Mouse (Mus musculus) lung, postnatal 0 days (tissue): ENCODE measurements around the gene Gfra1. TPM values are rescaled to one million over a fixed set of nuclear protein-coding genes. Genes with fewer than 3 reads are reported as not detected.

Experiments used
- ATAC-seq: fragments of 200-750 bp; cut with Nextera tagmentation; 2 replicates; pipeline ENCODE4 v1.8.0; 2017; ENCODE audit warnings: moderate library complexity
- DNase-seq: peaks from one replicate; pipeline ENCODE4 v3.0.0-alpha.2; 2016; ENCODE audit warnings: low spot score
- H3K27ac ChIP-seq: fragments of 300-500 bp; sonication (generic); 2 replicates; pipeline ENCODE4 v1.5.1; 2014; ENCODE audit warnings: antibody characterized with exemption, mild to moderate bottlenecking, low read length, mixed read lengths
- H3K27me3 ChIP-seq: fragments of 300-500 bp; sonication (generic); replicated peaks from 2 replicates; pipeline ENCODE4 v1.6.1; 2014; ENCODE audit warnings: low read length, mixed read lengths; ENCODE audit not compliant: insufficient read depth
- H3K36me3 ChIP-seq: fragments of 300-500 bp; sonication (generic); 2 replicates; pipeline ENCODE4 v1.6.1; 2014; ENCODE audit warnings: low read length, mixed read lengths; ENCODE audit not compliant: insufficient read depth
- H3K4me1 ChIP-seq: fragments of 300-500 bp; sonication (generic); 2 replicates; pipeline ENCODE4 v1.6.1; 2014; ENCODE audit warnings: antibody characterized with exemption, low read depth, low read length, mixed read lengths; ENCODE audit not compliant: insufficient read depth
- H3K4me2 ChIP-seq: fragments of 300-500 bp; sonication (generic); replicated peaks from 2 replicates; pipeline ENCODE4 v1.6.1; 2014; ENCODE audit warnings: low read depth, mild to moderate bottlenecking, low read length, moderate library complexity, mixed read lengths
- H3K4me3 ChIP-seq: fragments of 300-500 bp; sonication (generic); 2 replicates; pipeline ENCODE4 v1.5.1; 2014; ENCODE audit warnings: low read depth, low read length
- H3K9ac ChIP-seq: fragments of 300-500 bp; sonication (generic); replicated peaks from 2 replicates; pipeline ENCODE4 v1.6.1; 2014; ENCODE audit warnings: low read depth, mild to moderate bottlenecking
- H3K9me3 ChIP-seq: fragments of 300-500 bp; sonication (generic); 2 replicates; pipeline ENCODE4 v1.6.1; 2016; ENCODE audit warnings: low read length, mixed read lengths
- CTCF ChIP-seq: IDR thresholded peaks from 2 replicates; pipeline ENCODE4 v1.5.1; 2016; ENCODE audit warnings: antibody characterized with exemption, mild to moderate bottlenecking
- EP300 ChIP-seq: IDR thresholded peaks from 2 replicates; pipeline ENCODE4 v1.6.1; 2016; ENCODE audit warnings: antibody characterized with exemption, mild to moderate bottlenecking, control low read depth
- WGBS: fragments of 180-500 bp; shearing (Covaris S2); extraction: QIAGEN DNeasy Blood & Tissue Kit; methylation state at CpG from one replicate; pipeline ENCODE4 v1.1.7; 2014; 5-methylcytosine and 5-hydroxymethylcytosine counted together
- polyA plus RNA-seq: library from polyadenylated mRNA; unstranded; fragments of >200 nt; fragmentation: Nextera tagmentation; extraction: Ambion mirVana; gene quantifications from 2 replicates; pipeline ENCODE4 v1.2.1, GENCODE M21; 2015

Gfra1 gene
- polyA plus RNA-seq, 1 experiment from 2014 or later = 6.2 TPM

- no peaks in the 10 kb centered on the region for H3K4me1 ChIP-seq
- H3K9ac ChIP-seq = no peak overlapping the region
- H3K27me3 ChIP-seq = no peaks in the 10 kb centered on the region
- DNase-seq = peak; percentile 20
- H3K9me3 ChIP-seq = no peaks in the 10 kb centered on the region
- H3K36me3 ChIP-seq = no peaks in the 10 kb centered on the region
- H3K27ac ChIP-seq = no peak overlapping the region
- 75% methylated on average over 8 of the region's 8 CpGs for WGBS
- H3K4me2 ChIP-seq = no peak overlapping the region
- no peak for TF ChIP-seq EP300
- TF ChIP-seq CTCF = no peak
- peak; percentile 26; the same call in 1 of the 2 replicates for ATAC-seq
- no peak overlapping the region for H3K4me3 ChIP-seq
Measured at GRCm38 (mm10) chr19:58271815-58272214, 183.9 kb downstream of the Gfra1 start.

DNA sequence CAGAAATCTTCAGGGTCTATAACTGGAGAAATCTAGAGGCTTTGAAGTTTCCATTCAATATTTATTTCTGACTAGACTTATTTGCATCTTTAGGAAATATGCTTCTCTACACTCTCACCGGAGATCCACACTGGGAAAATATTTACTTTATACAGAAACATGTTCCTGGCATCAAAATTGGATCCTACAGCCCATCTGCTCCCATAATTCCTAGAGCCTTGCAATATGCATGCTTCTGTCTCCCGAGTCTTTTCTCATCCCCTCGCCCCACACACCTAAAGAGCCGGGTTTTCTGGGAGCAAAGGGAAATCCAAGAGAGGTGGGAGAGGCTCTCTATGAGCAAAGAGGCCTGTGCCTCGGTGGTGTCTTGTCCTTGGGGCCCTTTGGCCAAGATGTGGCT, 184.9 kb downstream of the Gfra1 start:
- Histone ChIP-seq H3K9ac (no peak overlapping the region), H3K9me3 (no peaks in the 10 kb centered on the region), H3K4me3 (no peak overlapping the region), H3K4me2 (no peak overlapping the region), H3K27me3 (no peaks in the 10 kb centered on the region), H3K36me3 (no peaks in the 10 kb centered on the region), H3K27ac (no peak overlapping the region), H3K4me1 (no peaks in the 10 kb centered on the region)
- WGBS = 72% methylated on average over 5 of the region's 5 CpGs
- DNase-seq = no peak
- TF ChIP-seq CTCF = no peak
- TF ChIP-seq EP300 = no peak
- ATAC-seq = no peak

DNA sequence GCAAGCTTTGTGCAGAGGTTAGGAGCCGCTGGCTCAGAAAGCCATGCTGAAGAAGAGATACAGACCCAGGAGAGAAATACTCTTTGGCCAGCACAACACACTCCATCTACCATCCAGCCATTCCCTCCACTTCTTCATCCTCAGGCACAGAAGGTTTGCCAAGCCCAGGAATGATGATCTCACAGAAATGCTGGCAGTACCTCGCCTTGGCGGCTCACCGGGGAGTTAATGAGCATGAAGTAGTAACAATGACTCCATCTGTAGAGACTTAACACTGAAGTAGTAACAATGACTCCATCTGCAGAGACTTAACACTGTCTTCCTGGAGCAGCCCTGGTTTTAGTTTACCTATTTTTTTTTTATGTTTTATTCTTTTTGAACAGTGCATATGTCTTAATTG, 187.2 kb downstream of the Gfra1 start:
- Histone ChIP-seq H3K4me2 (no peak overlapping the region), H3K27me3 (no peaks in the 10 kb centered on the region), H3K36me3 (no peaks in the 10 kb centered on the region), H3K9ac (no peak overlapping the region), H3K27ac (no peak overlapping the region), H3K4me1 (no peaks in the 10 kb centered on the region), H3K9me3 (no peaks in the 10 kb centered on the region), H3K4me3 (no peak overlapping the region)
- 79% methylated on average over 4 of the region's 4 CpGs for WGBS
- ATAC-seq = no peak
- DNase-seq = no peak
- no peak for TF ChIP-seq EP300
- TF ChIP-seq CTCF = no peak

- Histone ChIP-seq H3K4me1 (no peaks in the 10 kb centered on the region), H3K9me3 (no peaks in the 10 kb centered on the region), H3K9ac (no peak overlapping the region), H3K4me2 (0 out of 2 replicates have a peak overlapping the region, but pooled peaks have one; percentile 1), H3K27ac (no peak overlapping the region), H3K36me3 (no peaks in the 10 kb centered on the region), H3K4me3 (no peak overlapping the region), H3K27me3 (no peaks in the 10 kb centered on the region)
- TF ChIP-seq EP300 (peak; percentile 27; the same call in 1 of the 2 replicates), CTCF (no peak)
- peak; percentile 48 for ATAC-seq
- 36% methylated on average over 7 of the region's 7 CpGs for whole genome bisulfite sequencing
- no peak for DNase-seq
Measured at GRCm38 (mm10) chr19:58266600-58266999, 189.1 kb downstream of the Gfra1 start.

GRCm38 (mm10) chr19:58260934-58261333, 194.8 kb downstream of the Gfra1 start:
- Histone ChIP-seq H3K9me3 (no peaks in the 10 kb centered on the region), H3K4me2 (no peak overlapping the region), H3K4me3 (no peak overlapping the region), H3K9ac (no peak overlapping the region), H3K27ac (no peak overlapping the region), H3K27me3 (no peaks in the 10 kb centered on the region), H3K36me3 (no peaks in the 10 kb centered on the region), H3K4me1 (0 out of 2 replicates have a peak, but pooled peaks cover 3% of the 10 kb centered on the region)
- TF ChIP-seq CTCF (no peak), EP300 (0 out of 2 replicates have a peak, but pooled peaks have one; percentile 15)
- DNase-seq (no peak), ATAC-seq (no peak)
- 50% methylated on average over 8 of the region's 8 CpGs for WGBS

DNA sequence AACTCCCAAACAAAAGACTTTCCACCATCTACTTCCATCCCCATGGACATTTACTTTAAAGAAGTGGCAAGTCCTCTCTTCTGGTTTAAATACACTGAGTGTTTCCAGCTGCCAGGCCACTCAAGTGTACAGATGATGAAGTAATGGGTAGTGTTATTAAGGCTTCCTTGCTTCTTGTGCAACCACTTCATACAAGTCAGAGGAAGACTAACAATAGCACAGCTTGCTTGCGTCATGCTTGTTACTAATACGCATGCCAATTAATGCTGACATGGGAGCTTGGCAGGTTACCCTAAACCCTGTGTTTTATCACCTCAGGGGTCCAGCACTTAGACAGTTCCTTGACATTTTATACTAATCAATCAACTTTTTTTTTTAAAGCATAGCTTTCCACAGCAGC, 196.5 kb downstream of the Gfra1 start:
- no peak overlapping the region for H3K4me2 ChIP-seq
- no peak overlapping the region for H3K27ac ChIP-seq
- 0 out of 2 replicates have a peak, but pooled peaks cover 3% of the 10 kb centered on the region for H3K4me1 ChIP-seq
- H3K9me3 ChIP-seq = no peaks in the 10 kb centered on the region
- peak; percentile 94 for ATAC-seq
- no peaks in the 10 kb centered on the region for H3K36me3 ChIP-seq
- DNase-seq = peak; percentile 95
- no peak overlapping the region for H3K9ac ChIP-seq
- TF ChIP-seq CTCF (no peak), EP300 (peak; percentile 79)
- no peaks in the 10 kb centered on the region for H3K27me3 ChIP-seq
- WGBS = 46% methylated on average over 2 of the region's 2 CpGs
- no peak overlapping the region for H3K4me3 ChIP-seq

- WGBS = 88% methylated on average over 3 of the region's 3 CpGs
- no peak for TF ChIP-seq EP300
- no peak for TF ChIP-seq CTCF
- H3K4me1 ChIP-seq = 0 out of 2 replicates have a peak, but pooled peaks cover 3% of the 10 kb centered on the region
- no peak overlapping the region for H3K4me2 ChIP-seq
- no peak overlapping the region for H3K27ac ChIP-seq
- H3K9ac ChIP-seq = no peak overlapping the region
- DNase-seq (no peak), ATAC-seq (no peak)
- H3K4me3 ChIP-seq = no peak overlapping the region
- H3K36me3 ChIP-seq = no peaks in the 10 kb centered on the region
- H3K27me3 ChIP-seq = no peaks in the 10 kb centered on the region
- H3K9me3 ChIP-seq = no peaks in the 10 kb centered on the region
Measured at GRCm38 (mm10) chr19:58256485-58256884, 199.2 kb downstream of the Gfra1 start.
